Mouse (Mus musculus) heart, adult 8-10 months (tissue): ENCODE data around the gene Clec18a. TPM values are rescaled to one million over a fixed set of nuclear protein-coding genes. Genes with fewer than 3 reads are reported as not detected.
"Not testable (repeated sequence)": the region's sequence is repeated elsewhere in the genome, so short reads cannot be mapped to it uniquely, and the experiment has no call there.

Experiments used
- DNase-seq: peaks from one replicate; pipeline ENCODE4 v3.0.0; 2022; ENCODE audit warnings: low spot score
- total RNA-seq, 4 experiments: library from RNA; stranded (reverse); gene quantifications; 2 replicates each; pipeline ENCODE4 v1.2.4; 2022

The Clec18a gene
- 1 to 10 TPM in 3 of 4 experiments, under 1 TPM in 1; 0.98 to 2.3 (median 1.3) TPM for total RNA-seq

GRCm38 (mm10) chr8:111092326-111092725 is at the start of gene Clec18a:
Clec18a (minus strand) TSS chr8:111092426.
- DNase-seq, result not testable (repeated sequence)

DNA sequence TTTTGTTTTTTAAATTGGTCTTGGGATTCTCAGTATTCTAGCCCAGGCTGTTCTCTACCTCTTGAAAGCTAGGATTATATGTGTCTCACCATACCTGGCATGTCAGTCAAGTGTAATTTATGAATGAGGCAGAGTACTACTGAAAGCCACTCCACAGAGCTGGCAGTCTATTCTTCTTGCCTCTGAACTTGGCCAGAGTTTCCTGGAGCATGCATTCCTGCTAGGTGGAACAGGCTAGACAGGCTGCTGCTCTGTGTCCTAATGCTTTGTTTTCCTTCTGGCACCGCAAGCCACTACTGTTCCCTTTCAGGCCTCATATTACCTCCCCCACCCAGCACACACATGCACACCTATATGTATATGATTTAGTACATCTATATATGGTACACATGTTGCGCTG is 38.5 kb upstream of the Clec18a start:
- no peak for DNase-seq

GRCm38 (mm10) chr8:111119481-111119880 is 27.3 kb upstream of the Clec18a start:
- no peak for DNase-seq

DNA sequence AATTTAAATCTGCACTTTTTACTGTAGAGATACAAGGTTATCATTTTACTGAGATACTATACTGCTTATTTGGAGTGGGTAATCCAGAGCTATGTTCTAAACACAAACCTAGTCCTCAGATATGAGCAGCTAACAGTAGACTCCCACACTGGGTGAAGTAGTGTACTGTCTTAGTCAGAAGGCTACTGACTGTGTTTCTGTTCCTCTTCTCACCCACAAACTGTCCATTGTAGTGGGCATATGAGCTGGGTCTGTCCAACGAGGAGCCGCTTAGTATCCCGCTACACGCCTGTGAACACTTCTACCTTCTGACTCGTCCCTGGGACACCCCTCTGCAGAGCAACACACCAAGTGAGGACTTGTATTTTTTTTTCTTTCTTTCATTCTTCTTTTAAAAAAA is 22.7 kb upstream of the Clec18a start:
- DNase-seq, result no peak

- peak; percentile 16 for DNase-seq
Measured at GRCm38 (mm10) chr8:111094719-111095302, 2.6 kb upstream of the Clec18a start.

DNA sequence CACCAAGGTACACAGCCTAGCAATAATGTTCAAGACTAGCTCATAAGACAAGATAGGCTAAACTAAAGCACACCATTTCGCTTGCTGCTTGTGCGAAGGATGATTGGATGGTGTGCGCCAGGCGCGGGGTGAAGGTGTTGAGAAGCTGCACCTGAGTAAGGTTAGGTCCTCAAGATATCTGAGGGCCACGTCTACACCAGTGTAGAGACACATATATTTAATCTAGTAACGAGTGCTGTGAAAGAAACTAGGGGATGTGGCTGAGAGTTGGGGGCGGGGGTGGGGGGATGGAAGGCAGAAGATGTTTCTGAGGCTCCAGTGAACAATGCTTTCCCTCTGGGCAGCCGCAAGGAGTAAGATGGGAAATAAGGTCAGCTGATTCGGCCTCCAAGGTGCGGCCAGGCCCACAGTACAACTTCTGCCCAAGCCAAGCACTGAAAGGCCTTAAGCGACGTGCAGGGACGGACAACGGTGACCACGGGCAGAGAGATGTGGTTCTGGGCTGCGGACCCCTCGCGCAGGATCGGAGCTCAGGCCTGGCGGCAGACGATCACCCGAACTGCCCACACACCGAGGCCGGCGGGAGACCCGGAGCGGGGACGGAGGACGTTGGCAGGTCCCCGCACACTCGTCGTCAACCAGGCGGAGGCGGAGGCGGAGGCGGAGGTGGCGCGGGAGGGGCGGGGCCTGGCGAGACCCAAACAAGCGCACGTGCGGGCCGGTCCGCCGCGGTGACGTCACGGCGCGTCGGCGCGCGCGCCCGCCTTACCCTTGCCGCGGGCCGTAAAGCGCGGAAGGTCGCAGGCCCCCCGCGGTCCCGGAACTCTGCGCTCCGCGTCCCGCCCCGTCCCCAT is 1.9 kb upstream of the Clec18a start, which contains the start of gene Pdpr:
Pdpr (plus strand) TSS at position 766 of the 854 bp plus-strand sequence.
- DNase-seq, result peak; percentile 88

- DNase-seq, result peak; percentile 42
Measured at GRCm38 (mm10) chr8:111091706-111092105, 520 bp downstream of the Clec18a start.

DNA sequence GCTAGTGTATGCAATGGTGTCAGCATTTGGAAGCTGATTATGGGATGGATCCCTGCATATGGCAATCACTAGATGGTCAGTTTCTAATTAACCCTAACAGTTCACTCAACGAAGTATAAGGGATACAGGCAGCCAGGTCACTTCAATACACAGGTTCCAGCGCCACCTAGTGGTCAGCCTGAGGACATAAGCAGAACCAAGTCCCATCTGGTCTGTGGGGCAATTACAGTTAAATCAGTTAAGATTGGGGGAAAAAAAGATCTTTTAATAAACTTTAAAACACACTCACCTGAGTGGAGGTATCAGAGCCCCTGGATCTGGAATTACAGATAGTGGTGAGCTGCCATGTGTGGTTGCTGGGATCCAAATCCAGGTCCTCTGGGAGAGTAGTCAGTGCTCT is 2.1 kb downstream of the Clec18a start:
- DNase-seq, result peak; percentile 32

DNA sequence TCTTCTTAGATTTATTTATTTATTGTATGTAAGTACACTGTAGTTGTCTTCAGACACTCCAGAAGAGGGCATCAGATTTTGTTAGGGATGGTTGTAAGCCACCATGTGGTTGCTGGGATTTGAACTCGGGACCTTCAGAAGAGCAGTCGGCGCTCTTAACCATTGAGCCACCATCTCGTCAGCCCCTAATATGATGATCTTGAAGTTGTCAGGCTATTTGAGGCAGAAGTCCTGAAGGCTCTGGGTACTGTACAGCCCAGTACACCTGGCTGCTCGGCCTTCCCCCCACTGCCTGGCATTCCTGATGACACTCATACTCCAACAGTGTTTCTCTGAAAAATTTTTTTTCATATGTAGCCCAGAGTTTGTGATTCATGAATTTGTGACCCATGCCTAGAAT is 8.3 kb downstream of the Clec18a start:
- not testable (repeated sequence) for DNase-seq

DNA sequence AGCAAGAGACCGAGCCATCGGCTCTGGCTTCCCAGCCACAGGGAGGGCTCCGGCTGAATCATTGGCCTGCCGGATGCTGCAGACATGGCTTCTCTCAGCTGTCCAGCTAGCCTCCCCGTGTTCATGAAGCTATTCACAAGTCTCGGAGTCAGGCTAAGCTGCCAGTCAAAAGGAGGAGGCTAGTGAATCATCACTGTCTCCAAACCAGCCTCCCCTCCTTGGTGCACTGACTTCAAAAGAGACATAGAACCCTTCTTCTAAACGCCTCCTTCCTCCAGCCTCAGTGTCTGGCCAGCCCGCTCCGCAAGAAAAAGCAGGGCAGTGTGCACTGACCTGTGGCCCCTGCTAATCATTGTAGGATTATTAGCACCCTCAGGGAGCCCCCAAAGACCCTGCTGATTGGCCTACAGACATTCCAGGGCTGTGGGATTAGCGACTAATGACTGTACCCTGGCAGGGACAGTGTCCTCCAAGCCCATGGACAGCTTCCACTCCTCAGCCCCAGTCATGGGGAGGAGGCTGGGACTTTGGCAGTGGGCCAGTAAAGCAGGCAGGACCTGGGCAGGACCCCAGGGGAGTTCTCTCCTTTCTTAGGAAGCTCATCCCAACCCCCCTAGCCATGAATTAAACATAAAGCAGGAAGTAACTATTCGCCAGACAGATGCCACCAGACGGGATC is 10.5 kb downstream of the Clec18a start:
- no peak for DNase-seq

DNA sequence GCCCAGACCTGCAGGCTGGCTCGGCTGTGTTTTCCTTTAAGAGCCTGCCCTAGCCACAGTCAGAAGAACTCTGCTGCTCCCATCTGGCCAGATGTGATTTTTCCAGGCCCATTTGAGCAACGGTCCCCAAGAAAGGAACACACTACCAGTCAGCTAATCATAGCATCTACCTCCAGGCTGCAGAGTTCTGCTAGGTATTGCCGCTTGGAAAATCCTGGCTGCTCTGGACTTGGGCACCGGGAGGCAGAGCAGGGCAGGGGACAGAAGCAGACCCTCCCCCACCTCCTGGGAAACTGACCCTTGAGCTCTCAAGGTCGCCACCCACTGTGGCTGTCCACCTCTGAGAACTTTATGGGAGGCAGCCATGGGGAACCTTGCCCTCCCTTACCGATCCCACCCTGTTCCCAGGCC is 12.4 kb downstream of the Clec18a start:
- DNase-seq, result no peak

GRCm38 (mm10) chr8:111079461-111079860 is 12.8 kb downstream of the Clec18a start:
- no peak for DNase-seq

DNA sequence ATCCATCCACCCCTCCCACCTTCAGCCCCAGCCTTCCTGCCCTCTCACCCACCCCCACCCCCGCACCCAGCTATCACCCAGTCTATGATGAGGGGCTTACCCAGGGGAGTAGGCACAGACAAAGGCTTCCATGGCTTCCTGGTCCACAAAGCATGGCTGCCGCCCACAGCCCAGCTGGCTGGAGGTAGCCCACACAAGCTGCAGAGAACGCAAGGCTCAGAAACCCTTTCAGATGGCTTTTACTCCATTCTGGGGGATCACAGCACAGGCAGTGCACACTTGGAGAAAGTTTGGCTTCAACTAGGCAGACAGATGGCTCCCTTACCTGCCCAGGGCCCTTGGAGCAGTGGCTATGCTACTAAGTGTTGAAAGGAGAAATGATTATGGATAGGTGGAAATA is 16.3 kb downstream of the Clec18a start:
- no peak for DNase-seq

GRCm38 (mm10) chr8:111068660-111069059 is 23.6 kb downstream of the Clec18a start:
- DNase-seq, result not testable (repeated sequence)

DNA sequence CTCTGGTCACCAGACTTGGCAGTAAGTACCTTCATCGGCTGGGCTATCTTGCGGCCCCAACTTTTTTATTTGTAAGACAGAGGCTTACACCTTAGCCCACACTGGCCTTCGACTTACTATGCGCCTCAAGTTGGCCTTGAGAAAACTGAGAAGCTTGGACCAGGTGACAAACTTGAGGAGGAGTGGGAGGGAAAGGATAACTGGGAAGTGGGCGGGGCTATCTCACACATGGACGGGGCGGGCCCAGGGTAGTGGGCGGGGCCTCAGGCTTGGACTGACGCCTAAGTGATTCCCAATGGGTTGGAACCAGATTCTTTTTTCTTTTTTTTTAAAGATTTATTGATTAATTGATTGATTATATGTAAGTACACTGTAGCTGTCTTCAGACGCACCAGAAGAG is 24.8 kb downstream of the Clec18a start:
- DNase-seq, result no peak

DNA sequence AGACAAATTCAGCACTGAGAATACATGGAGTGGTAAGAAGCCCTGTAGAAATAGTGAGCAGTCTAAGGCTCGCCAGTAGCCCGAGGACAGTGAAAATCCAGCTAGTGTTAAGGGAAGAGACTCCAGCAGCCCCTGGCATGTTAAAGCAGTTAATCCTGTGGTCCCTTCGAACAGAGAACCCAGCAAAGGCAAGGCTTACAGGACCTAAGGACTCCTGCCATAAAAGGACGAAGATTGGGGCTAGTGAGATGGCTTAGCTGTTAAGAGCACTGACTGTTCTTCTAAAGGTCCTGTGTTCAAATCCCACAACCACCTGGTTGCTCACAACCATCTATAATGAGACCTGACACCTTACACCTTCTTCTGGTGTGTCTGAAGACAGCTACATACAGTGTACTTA is 25.9 kb downstream of the Clec18a start:
- no peak for DNase-seq

- DNase-seq, result no peak
Measured at GRCm38 (mm10) chr8:111062893-111063292, 29.3 kb downstream of the Clec18a start.

GRCm38 (mm10) chr8:111062072-111062757 is 30.0 kb downstream of the Clec18a start:
- DNase-seq, result peak; percentile 92

GRCm38 (mm10) chr8:111061688-111062071 is 30.5 kb downstream of the Clec18a start:
- no peak for DNase-seq

DNA sequence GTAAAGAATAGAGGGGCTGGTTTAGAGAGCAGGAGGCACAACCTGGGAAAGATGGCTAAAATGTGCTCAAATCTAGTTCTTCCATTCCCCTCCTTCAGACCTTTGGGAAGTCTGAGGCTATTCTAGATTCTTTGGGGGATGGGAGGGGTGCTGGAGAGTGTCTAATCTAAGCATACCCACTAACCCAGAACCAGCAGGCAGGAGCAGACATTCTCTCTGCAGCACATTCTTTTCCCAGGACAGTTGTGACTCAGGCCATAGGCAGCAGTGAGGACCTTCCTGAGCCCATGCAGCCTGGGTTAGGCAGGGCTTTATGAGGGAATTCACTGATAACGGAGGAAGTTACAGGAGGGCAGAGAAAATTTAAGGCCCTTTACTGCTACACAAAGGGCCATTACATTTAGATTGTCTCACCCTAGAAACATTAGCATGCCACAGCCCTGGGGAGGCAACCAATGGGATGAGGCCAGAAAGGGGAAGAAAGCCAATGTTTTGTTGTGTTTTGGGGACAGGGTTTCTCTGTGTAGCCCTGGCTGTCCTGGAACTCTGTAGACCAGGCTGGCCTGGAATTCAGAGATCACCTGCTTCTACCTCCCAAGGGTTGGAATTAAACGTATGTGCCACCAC is 33.2 kb downstream of the Clec18a start:
- no peak for DNase-seq

GRCm38 (mm10) chr8:111056691-111057293 is 35.4 kb downstream of the Clec18a start:
- DNase-seq, result no peak
